Mouse (Mus musculus) liver, embryonic 14.5 days (tissue): ENCODE measurements around the gene Ascc3. TPM values are rescaled to one million over a fixed set of nuclear protein-coding genes. Genes with fewer than 3 reads are reported as not detected.

Experiments
- ATAC-seq: fragments of 200-750 bp; cut with Nextera tagmentation; 2 replicates; pipeline ENCODE4 v1.8.0; 2017; ENCODE audit warnings: moderate number of reproducible peaks, mild to moderate bottlenecking, moderate library complexity; ENCODE audit not compliant: insufficient read depth
- DNase-seq, 3 experiments: peaks; one replicate each; pipeline ENCODE4 v3.0.0-alpha.2; 2012 to 2013; ENCODE audit warnings: low read depth in 3 of 3, low spot score in 3 of 3
- H3K27ac ChIP-seq: fragments of 300-500 bp; sonication (generic); 2 replicates; pipeline ENCODE4 v1.5.1; 2014; ENCODE audit warnings: moderate library complexity, mild to moderate bottlenecking, control low read depth, inconsistent platforms
- H3K27me3 ChIP-seq: fragments of 300-500 bp; sonication (generic); 2 replicates; pipeline ENCODE4 v1.6.1; 2014; ENCODE audit warnings: mild to moderate bottlenecking, low read length, moderate library complexity; ENCODE audit not compliant: control insufficient read depth, insufficient read depth
- H3K36me3 ChIP-seq: fragments of 300-500 bp; sonication (generic); replicated peaks from 2 replicates; pipeline ENCODE4 v1.6.1; 2014; ENCODE audit warnings: low read depth; ENCODE audit not compliant: control insufficient read depth, insufficient read depth
- H3K4me1 ChIP-seq, 2 experiments: fragments of 200-500 bp in 1 of 2; fragments of 300-500 bp in 1 of 2; sonication (generic) in 1 of 2; replicated peaks; 2 replicates each; pipeline ENCODE4 v1.6.1; 2012 to 2014; ENCODE audit warnings: antibody characterized with exemption in 1 of 2, inconsistent platforms in 1 of 2, low read length in 1 of 2; ENCODE audit not compliant: control insufficient read depth in 2 of 2, insufficient read depth in 2 of 2
- H3K4me2 ChIP-seq: fragments of 300-500 bp; sonication (generic); 2 replicates; pipeline ENCODE4 v1.6.1; 2014; ENCODE audit warnings: low read depth, mild to moderate bottlenecking, control low read depth, moderate library complexity
- H3K4me3 ChIP-seq, 2 experiments: fragments of 200-500 bp in 1 of 2; fragments of 300-500 bp in 1 of 2; sonication (generic) in 1 of 2; 2 replicates each; pipeline ENCODE4 v1.5.1; 2012 to 2014; ENCODE audit warnings: low read depth in 2 of 2, low read length in 2 of 2, mild to moderate bottlenecking in 2 of 2, control low read depth in 1 of 2, inconsistent platforms in 1 of 2, moderate library complexity in 1 of 2; ENCODE audit not compliant: insufficient read depth in 1 of 2
- H3K9ac ChIP-seq: fragments of 300-500 bp; sonication (generic); replicated peaks from 2 replicates; pipeline ENCODE4 v1.6.1; 2014; ENCODE audit warnings: mild to moderate bottlenecking, control low read depth, moderate library complexity
- H3K9me3 ChIP-seq: fragments of 300-500 bp; sonication (generic); 2 replicates; pipeline ENCODE4 v1.6.1; 2016; ENCODE audit warnings: low read length, mixed read lengths; ENCODE audit not compliant: control insufficient read depth
- CTCF ChIP-seq: IDR thresholded peaks from 2 replicates; pipeline ENCODE4 v1.5.1; 2016; ENCODE audit warnings: antibody characterized with exemption, low read depth, control low read depth
- EP300 ChIP-seq: IDR thresholded peaks from 2 replicates; pipeline ENCODE4 v1.6.1; 2016; ENCODE audit warnings: antibody characterized with exemption, low read depth
- WGBS: fragments of 180-500 bp; shearing (Covaris S2); extraction: QIAGEN DNeasy Blood & Tissue Kit; methylation state at CpG from one replicate; pipeline ENCODE4 v1.1.7; 2014; ENCODE audit not compliant: insufficient replicate concordance; 5-methylcytosine and 5-hydroxymethylcytosine counted together
- polyA plus RNA-seq, 2 experiments: library from polyadenylated mRNA; depleted of rRNA in 1 of 2; stranded (reverse) in 1 of 2; unstranded in 1 of 2; fragments of >200 nt; fragmentation: Nextera tagmentation in 1 of 2; extraction: Ambion mirVana in 1 of 2; gene quantifications; 2 replicates each; pipeline versions ENCODE4 v1.2.1 to v1.2.3; 2012 to 2014

The Ascc3 gene
- polyA plus RNA-seq, 2 experiments = 12.2 to 13.7 TPM

DNA sequence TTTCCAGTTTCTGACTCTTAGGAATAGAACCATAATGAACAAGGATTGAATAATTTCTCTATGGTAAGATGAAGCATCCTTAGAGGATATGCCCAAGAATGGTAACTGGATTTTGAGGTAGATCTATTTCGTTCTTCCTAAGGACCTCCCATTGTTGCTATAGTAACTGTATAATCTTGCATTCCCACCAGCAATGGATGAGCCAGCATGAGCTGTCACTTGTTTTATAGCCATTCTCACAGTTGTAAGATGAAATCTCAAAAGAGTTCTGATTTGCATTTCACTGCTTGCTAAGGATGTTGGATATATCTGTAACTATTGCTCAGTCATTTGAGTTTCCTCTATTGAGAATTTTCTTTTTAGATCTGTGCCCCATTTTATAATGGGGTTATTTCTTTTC, 229.9 kb downstream of the Ascc3 start:
- Histone ChIP-seq H3K4me2 (no peak overlapping the region), H3K27ac (no peak overlapping the region), H3K4me3 (no peak overlapping the region), H3K9me3 (no peaks in the 10 kb centered on the region), H3K36me3 (no peaks in the 10 kb centered on the region), H3K9ac (no peak overlapping the region), H3K4me1 (no peaks in the 10 kb centered on the region), H3K27me3 (no peaks in the 10 kb centered on the region)
- TF ChIP-seq CTCF = no peak
- ATAC-seq (no peak), DNase-seq (no peak)
- WGBS = 67% methylated on average over 1 of the region's 1 CpGs

DNA sequence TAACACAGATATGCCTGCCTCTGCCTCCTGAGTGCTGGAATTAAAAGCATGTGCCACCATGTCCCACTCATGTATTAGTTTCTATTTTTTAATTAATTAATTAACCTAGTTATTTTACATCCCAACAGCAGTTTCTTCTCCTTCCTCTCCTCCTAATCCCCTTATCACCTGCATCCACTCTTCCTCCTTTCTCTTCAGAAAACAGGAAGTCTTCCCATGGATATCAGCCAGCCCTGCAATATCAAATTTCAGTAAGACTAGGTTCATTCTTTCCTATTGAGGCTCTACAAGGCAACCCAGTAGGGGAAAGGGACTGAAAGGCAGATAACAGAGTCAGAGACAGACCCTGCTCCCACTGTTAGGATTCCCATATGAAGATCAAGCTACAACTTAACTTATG, 234.4 kb downstream of the Ascc3 start:
- no peaks in the 10 kb centered on the region for H3K9me3 ChIP-seq
- H3K4me3 ChIP-seq = no peak overlapping the region
- H3K27ac ChIP-seq = no peak overlapping the region
- no peaks in the 10 kb centered on the region for H3K36me3 ChIP-seq
- ATAC-seq (no peak), DNase-seq (no peak)
- H3K9ac ChIP-seq = no peak overlapping the region
- TF ChIP-seq EP300 = no peak
- TF ChIP-seq CTCF = no peak
- H3K4me2 ChIP-seq = no peak overlapping the region
- H3K4me1 ChIP-seq = no peaks in the 10 kb centered on the region
- no peaks in the 10 kb centered on the region for H3K27me3 ChIP-seq

DNA sequence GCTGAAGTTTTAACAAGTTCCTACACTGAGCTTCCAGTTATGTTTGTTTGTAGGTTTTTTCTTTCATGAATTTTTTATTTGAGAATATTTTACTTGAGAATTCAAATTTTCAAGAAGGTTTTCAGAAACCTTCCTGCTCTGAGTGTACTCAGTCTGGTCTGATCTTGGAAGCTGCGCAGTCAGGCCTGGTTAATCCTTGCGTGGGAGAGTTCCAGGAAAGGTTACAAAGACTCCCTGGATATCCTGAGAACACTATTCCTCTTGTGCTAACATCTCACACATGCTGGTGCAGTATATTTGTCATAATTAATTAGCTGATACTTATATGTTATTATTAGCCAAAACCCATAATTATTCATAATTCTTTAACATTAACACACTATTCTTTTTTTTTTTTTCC, 242.1 kb downstream of the Ascc3 start:
- Histone ChIP-seq H3K36me3 (no peaks in the 10 kb centered on the region), H3K9me3 (no peaks in the 10 kb centered on the region), H3K4me3 (no peak overlapping the region), H3K4me2 (no peak overlapping the region), H3K27ac (no peak overlapping the region), H3K4me1 (no peaks in the 10 kb centered on the region), H3K9ac (no peak overlapping the region), H3K27me3 (no peaks in the 10 kb centered on the region)
- DNase-seq = no peak
- ATAC-seq = no peak
- no peak for TF ChIP-seq CTCF
- no peak for TF ChIP-seq EP300
- WGBS = 89% methylated on average over 2 of the region's 2 CpGs

DNA sequence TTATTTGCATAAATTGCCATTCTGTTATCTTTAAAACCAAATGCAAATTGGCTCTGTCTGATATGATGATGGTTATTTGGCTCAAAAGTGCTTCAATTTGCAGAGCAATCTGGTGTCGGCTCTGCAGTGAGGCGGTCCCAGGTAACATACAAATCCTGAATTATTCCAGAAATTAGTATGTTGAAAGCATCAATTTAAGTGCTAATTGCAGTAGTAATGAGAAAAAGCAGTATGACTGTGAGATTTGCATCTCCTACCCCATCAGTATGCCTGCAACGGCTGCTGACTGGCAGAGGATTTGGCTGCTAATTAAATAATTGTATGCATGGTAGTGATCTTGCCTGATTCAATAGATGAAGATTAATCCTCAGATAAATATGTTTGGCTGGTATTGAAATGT, 250.9 kb downstream of the Ascc3 start:
- ATAC-seq = no peak
- no peak overlapping the region for H3K4me3 ChIP-seq
- no peaks in the 10 kb centered on the region for H3K27me3 ChIP-seq
- H3K4me2 ChIP-seq = no peak overlapping the region
- TF ChIP-seq CTCF (no peak), EP300 (no peak)
- 84% methylated on average over 3 of the region's 3 CpGs for WGBS
- no peak overlapping the region for H3K9ac ChIP-seq
- H3K4me1 ChIP-seq = no peaks in the 10 kb centered on the region
- no peak for DNase-seq
- no peaks in the 10 kb centered on the region for H3K36me3 ChIP-seq
- H3K27ac ChIP-seq = no peak overlapping the region
- no peaks in the 10 kb centered on the region for H3K9me3 ChIP-seq

DNA sequence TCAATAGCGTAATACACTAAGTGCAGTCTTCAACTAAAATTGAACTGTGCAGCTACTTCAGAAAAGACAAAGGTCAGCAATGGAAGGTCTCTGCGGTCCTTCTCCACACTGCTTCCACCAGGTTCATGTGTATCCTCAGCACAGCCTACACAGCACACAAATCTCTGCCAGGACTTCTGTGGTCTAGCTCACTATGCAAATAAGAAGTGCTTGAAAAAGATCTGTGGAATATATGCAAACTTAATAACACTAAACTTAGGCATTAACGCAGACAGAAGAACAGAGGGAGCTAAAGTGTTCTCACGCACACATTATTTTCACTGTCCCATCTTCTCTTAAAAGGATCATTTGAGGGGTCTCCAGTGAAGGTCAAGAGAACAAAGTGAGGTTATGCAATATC, 275.7 kb downstream of the Ascc3 start:
- Histone ChIP-seq H3K36me3 (no peaks in the 10 kb centered on the region), H3K4me1 (no peaks in the 10 kb centered on the region), H3K9me3 (no peaks in the 10 kb centered on the region), H3K4me2 (no peak overlapping the region), H3K27ac (no peak overlapping the region), H3K9ac (no peak overlapping the region), H3K27me3 (no peaks in the 10 kb centered on the region), H3K4me3 (no peak overlapping the region)
- ATAC-seq = no peak
- DNase-seq = no peak
- WGBS = 41% methylated on average over 4 of the region's 4 CpGs
- no peak for TF ChIP-seq EP300
- TF ChIP-seq CTCF = no peak

DNA sequence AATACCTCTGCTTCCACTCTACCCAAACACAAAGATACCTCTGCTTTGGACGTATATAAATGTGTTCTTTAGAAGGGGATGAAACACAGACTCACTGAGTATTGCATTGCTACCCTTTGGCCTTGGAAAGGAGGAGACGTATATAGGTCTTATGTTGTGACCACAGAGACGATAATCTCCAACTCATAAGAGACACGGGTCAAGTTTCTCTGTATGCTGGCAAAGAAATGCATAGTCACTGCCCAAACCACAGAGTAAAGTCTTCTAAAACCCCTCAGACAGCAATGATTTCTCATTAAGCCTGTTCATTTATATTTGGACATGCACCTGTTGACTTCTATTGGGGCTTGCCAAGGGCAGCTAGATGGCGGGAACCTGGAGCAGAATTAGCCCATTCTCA, 284.5 kb downstream of the Ascc3 start:
- no peaks in the 10 kb centered on the region for H3K4me1 ChIP-seq
- no peak overlapping the region for H3K9ac ChIP-seq
- TF ChIP-seq EP300 (no peak), CTCF (no peak)
- no peaks in the 10 kb centered on the region for H3K36me3 ChIP-seq
- no peak overlapping the region for H3K4me3 ChIP-seq
- 19% methylated on average over 5 of the region's 5 CpGs for WGBS
- H3K4me2 ChIP-seq = no peak overlapping the region
- no peak for ATAC-seq
- H3K27ac ChIP-seq = no peak overlapping the region
- no peaks in the 10 kb centered on the region for H3K9me3 ChIP-seq
- H3K27me3 ChIP-seq = no peaks in the 10 kb centered on the region
- no peak for DNase-seq
